Mouse (Mus musculus) heart, postnatal 14 days (tissue): ENCODE data around the gene Prcd. TPM values are rescaled to one million over a fixed set of nuclear protein-coding genes. Genes with fewer than 3 reads are reported as not detected.
A peak's percentile ranks its signal among the peaks of the same experiment; 100 is the strongest.
"Not testable (repeated sequence)": the region's sequence is repeated elsewhere in the genome, so short reads cannot be mapped to it uniquely, and the experiment has no call there.

Source experiments
- DNase-seq, 2 experiments: peaks; one replicate each; pipeline ENCODE4 v3.0.0; 2021 to 2022
- intact Hi-C: fragments of 180-260 bp; cut with DNase I; formaldehyde crosslinking; loops from one replicate; pipeline ENCODE4 v1.15.1; 2025
- total RNA-seq, 2 experiments: library from RNA; stranded (reverse); gene quantifications; 2 replicates each; pipeline ENCODE4 v1.2.3; 2021

The Prcd gene
- total RNA-seq, 2 experiments from 2014 or later = 1.4 to 1.9 TPM

- intact Hi-C loops = not testable (repeated sequence)
These were observed 13.7 kb downstream of the Prcd start for GRCm38 (mm10) chr11:116667012-116667411.

GRCm38 (mm10) chr11:116667930-116668329 is 14.6 kb downstream of the Prcd start:
- intact Hi-C loops = no loop called here
- DNase-seq = no peak

More at GRCm38 (mm10) chr11:116667012-116667411, 13.7 kb downstream of the Prcd start:
- not testable (repeated sequence) for DNase-seq

- DNase-seq = no peak
- intact Hi-C loops = no loop called here
These were observed 15.1 kb downstream of the Prcd start for GRCm38 (mm10) chr11:116668381-116668825.

GRCm38 (mm10) chr11:116668839-116669238 is 15.5 kb downstream of the Prcd start:
- intact Hi-C loops = no loop called here
- no peak for DNase-seq

GRCm38 (mm10) chr11:116669316-116669715 is 16.0 kb downstream of the Prcd start:
- DNase-seq = no peak
- intact Hi-C loops = no loop called here

- intact Hi-C loops = loop anchor here (10.0 kb wide), 1 partner anchor 135 kb away; no protein-coding TSS in a partner anchor
- DNase-seq = no peak
These were observed 16.5 kb downstream of the Prcd start for GRCm38 (mm10) chr11:116669787-116670365.

GRCm38 (mm10) chr11:116670386-116670785 is 17.1 kb downstream of the Prcd start:
- intact Hi-C loops = loop anchor here (10.0 kb wide), 1 partner anchor 134 kb away; no protein-coding TSS in a partner anchor
- DNase-seq = no peak

- intact Hi-C loops = loop anchor here (1.0 to 10.0 kb wide), 2 partner anchors 28 to 134 kb away; no protein-coding TSS in a partner anchor
- peak; percentile 97 to 98 for DNase-seq
These were observed 17.9 kb downstream of the Prcd start for GRCm38 (mm10) chr11:116671112-116671844.

GRCm38 (mm10) chr11:116671845-116672434 is 18.6 kb downstream of the Prcd start:
- no peak for DNase-seq
- intact Hi-C loops = loop anchor here (1.0 to 10.0 kb wide), 2 partner anchors 29 to 133 kb away; no protein-coding TSS in a partner anchor

- intact Hi-C loops = loop anchor here (10.0 kb wide), 1 partner anchor 132 kb away; no protein-coding TSS in a partner anchor
These were observed 19.3 kb downstream of the Prcd start for GRCm38 (mm10) chr11:116672595-116672994.

GRCm38 (mm10) chr11:116673410-116673809 is 20.1 kb downstream of the Prcd start:
- intact Hi-C loops = loop anchor here (10.0 kb wide), 1 partner anchor 131 kb away; no protein-coding TSS in a partner anchor

More at GRCm38 (mm10) chr11:116672595-116672994, 19.3 kb downstream of the Prcd start:
- no peak for DNase-seq

GRCm38 (mm10) chr11:116674616-116675379 is 21.5 kb downstream of the Prcd start:
- intact Hi-C loops = loop anchor here (10.0 kb wide), 1 partner anchor 130 kb away; no protein-coding TSS in a partner anchor
- DNase-seq = no peak

More at GRCm38 (mm10) chr11:116673410-116673809, 20.1 kb downstream of the Prcd start:
- DNase-seq = no peak

GRCm38 (mm10) chr11:116675429-116675828 is 22.1 kb downstream of the Prcd start:
- not testable (repeated sequence) for DNase-seq
- intact Hi-C loops = loop anchor here (10.0 kb wide), 1 partner anchor 129 kb away; no protein-coding TSS in a partner anchor

- DNase-seq = no peak
- intact Hi-C loops = loop anchor here (10.0 kb wide), 1 partner anchor 128 kb away; no protein-coding TSS in a partner anchor
These were observed 23.0 kb downstream of the Prcd start for GRCm38 (mm10) chr11:116676175-116676976.

GRCm38 (mm10) chr11:116677711-116678441 is 24.5 kb downstream of the Prcd start:
- intact Hi-C loops = loop anchor here (10.0 kb wide), 1 partner anchor 127 kb away; no protein-coding TSS in a partner anchor
- DNase-seq = no peak

GRCm38 (mm10) chr11:116679148-116679547 is 25.8 kb downstream of the Prcd start:
- intact Hi-C loops = loop anchor here (10.0 kb wide), 1 partner anchor 126 kb away; no protein-coding TSS in a partner anchor
- no peak for DNase-seq

- no peak for DNase-seq
- intact Hi-C loops = no loop called here
These were observed 27.2 kb downstream of the Prcd start for GRCm38 (mm10) chr11:116680321-116681091.
